Mouse (Mus musculus) layer of hippocampus, adult 8-10 months (tissue): ENCODE measurements at regions not wholly inside any gene's neighbourhood (a gene's known extent, or its start where the extent isn't known, plus 50 kb on each side); places are given as distances from the start of the nearest gene placed in this dataset.

ENCODE experiments used
- DNase-seq, 2 experiments: peaks; one replicate each; pipeline ENCODE4 v3.0.0; 2022; ENCODE audit warnings: low spot score in 2 of 2

DNA sequence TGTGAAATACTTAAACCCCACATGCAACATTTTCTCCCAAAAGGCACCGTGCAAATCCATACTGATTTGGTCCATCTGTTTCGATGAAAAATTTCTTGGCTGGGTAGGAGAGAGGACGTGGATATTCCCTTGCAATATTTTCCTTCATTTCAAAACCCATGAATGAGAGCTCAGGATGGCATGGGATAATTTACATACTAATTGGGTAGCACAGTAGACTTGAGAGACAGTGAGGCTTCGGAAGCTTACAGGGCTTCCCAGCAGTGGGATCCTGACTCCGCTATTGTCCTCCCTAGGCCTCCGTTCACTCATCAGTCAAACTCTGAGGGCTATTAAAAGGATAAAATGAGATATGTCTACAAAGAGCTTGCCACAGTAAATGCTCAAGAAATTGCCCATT is 59.8 kb downstream of the Sox3 start:
- DNase-seq: no peak

- no peak for DNase-seq
Measured at GRCm38 (mm10) chrX:60831330-60832027, 61.8 kb downstream of the Sox3 start.

DNA sequence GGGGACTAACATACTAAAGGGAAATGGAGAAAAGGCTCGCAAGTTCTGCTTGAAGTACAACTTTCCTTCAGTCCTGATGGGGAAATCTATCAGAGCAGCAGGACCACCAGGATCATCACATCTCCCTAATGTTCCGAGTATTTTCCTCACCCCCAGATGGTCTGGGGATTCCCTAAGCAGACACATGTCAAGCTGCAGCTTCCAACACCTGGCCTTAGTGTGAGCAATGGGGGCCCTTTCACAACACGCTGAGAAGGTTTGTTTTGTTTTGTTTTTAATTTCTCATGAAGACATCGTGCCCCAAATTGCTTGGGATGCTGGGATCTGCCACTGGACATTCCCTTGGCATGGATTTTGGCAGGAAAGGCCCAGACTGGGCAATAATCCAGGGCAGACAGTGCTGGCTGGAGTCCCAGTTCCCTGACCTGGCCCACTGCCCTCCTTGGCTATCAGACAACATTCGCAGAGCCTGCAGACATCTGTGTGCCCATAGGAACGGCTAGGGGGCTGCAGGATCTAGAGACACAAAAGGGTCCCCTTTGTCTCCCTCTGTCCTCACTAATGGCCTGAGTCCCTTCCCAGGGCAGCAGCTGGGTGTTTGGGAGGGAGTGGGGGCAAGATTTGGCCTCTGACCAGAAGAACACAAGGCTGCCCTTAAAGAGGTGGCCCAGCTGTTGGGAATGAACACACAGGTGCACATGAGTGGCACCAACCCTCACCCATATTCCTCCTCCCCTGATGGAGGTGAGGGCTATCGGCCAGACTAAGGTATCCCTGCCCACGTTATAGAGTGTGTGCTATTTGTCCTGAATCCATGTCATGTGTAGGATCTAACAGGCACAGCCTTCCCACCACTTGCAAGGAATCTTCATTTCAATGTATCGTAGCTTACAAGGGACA is 67.8 kb downstream of the Sox3 start:
- DNase-seq: peak in 1 of 2 experiments; percentile 15

- no peak for DNase-seq
Measured at GRCm38 (mm10) chrX:60798567-60798966, 94.7 kb downstream of the Sox3 start.

- DNase-seq: no peak
Measured at GRCm38 (mm10) chrX:60780766-60781165, 112.5 kb downstream of the Sox3 start.

DNA sequence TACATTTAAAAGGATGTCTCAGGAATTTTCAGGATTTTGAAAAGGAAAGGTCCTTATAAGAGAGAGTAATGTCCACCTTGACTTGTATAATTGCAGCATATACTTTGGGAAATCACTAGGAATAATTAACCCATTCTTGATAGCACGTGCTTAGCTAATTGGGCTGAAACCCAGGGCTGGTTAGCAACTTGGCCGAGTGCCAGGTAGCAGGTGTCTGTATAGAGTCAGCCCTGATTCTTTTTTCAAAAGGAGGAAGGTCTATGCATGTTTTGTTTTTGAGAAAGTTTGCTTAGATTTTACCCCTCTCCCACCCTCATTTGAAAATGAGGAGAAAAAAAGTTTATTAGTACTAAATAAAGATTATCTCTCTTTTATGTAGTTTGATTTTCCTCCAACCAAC is 113.1 kb downstream of the Sox3 start:
- no peak for DNase-seq

- DNase-seq: no peak
Measured at GRCm38 (mm10) chrX:60773645-60774044, 119.6 kb downstream of the Sox3 start.

- DNase-seq: no peak
Measured at GRCm38 (mm10) chrX:60772439-60772838, 120.8 kb downstream of the Sox3 start.

DNA sequence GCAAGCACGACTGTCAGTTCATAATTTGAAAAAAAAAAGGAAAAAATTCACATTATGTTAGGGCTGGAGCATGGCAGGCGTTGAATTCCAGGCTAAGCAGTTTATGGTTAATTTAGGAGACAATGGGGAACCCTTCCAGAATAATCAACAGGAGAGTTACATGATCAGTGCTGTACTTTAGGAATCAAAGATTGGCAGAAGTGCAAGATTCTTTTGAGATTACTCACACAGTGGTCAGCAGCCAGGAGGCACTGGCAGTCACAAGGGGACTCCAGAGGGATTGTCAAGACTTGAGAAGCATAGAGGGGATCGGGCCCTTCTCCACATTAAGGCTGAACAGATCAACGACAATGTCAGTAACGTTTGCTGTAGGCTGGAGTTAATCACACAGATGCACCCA is 142.8 kb downstream of the Sox3 start:
- DNase-seq: no peak

DNA sequence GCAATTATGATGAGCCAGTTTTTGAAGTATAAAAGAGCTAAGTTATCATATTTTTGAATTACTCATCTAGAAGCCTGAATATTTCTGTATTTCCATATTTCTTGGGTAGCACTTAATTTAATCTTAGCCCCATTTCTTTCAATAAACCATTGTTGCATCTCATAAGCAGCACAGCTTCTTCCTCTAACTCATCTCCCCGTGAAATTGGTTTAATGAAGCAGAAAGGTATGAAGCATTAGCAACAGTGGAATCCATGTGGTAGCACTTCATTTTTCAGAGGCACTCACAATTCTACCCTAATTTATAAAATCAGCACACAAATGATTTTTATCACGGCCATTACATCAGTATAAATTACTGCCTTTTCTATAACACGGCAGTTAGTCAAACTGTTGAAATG is 149.3 kb downstream of the Sox3 start:
- DNase-seq: no peak

DNA sequence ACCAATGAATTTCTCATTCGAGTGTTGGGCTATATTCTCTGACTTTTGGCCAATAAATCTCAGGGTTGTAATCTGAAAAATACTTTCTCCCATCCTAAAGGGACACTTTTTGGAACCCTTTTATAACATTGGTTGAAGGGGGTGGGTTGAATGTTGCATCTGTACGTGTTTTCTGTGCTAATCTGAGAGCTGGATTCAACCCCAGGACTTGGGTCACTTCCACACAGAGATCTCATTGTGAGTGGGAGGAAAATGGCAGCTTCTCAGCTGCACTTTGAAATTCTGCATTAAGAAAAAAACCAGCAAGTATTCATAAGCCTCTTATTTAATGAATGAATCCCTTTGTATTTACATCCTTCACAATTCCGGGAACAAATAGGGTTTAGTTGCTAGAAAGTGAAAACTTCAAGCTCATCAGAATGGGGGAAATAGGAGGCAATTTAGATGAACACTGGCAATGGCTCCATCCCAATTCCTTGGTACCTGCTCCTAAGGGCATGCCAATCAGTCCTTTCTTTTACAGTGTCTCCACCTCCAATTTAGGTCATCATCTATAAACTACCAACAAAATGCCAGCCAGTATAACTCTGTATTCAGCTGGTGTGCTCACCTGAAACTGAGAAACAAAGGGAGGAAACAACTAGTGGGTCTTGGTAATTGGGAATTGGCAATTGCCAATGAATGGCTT is 150.1 kb downstream of the Sox3 start:
- DNase-seq: peak in 1 of 2 experiments; percentile 1

- DNase-seq: no peak
Measured at GRCm38 (mm10) chrX:60719428-60720151, 127.1 kb upstream of the Atp11c start.

GRCm38 (mm10) chrX:60718794-60719193 is 126.3 kb upstream of the Atp11c start:
- DNase-seq: no peak

- no peak for DNase-seq
Measured at GRCm38 (mm10) chrX:60718156-60718769, 125.8 kb upstream of the Atp11c start.

DNA sequence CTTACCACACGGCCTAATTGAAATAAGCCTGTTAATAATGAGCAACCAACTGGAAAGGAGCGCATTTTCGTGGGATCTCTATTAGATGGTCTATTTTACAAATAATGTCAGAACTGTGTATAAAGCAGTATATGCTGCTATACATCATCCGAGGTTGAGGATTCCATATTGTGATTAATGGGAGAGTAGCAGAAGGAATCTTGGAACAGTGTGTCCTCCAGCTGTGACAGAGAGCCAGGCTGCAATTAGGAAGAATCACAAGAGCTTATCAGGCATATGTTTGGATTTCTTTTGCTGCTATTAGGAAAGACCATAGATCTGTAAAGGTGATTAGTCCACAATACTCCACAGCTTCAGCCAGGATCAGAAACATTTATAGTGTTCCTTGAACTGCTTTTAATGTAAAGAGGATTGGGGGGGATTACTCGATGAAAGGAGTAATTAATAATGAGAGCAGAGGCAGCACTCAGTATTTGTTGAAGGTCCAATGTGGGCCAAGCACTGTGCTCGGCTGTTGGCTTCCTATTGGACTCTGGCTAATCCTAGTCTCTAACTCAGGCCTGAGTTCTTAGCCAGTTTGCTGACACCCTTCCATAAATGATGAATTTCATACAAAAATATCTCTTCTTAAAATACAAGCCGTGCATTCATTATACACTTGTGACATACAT is 88.7 kb upstream of the Atp11c start:
- no peak for DNase-seq

DNA sequence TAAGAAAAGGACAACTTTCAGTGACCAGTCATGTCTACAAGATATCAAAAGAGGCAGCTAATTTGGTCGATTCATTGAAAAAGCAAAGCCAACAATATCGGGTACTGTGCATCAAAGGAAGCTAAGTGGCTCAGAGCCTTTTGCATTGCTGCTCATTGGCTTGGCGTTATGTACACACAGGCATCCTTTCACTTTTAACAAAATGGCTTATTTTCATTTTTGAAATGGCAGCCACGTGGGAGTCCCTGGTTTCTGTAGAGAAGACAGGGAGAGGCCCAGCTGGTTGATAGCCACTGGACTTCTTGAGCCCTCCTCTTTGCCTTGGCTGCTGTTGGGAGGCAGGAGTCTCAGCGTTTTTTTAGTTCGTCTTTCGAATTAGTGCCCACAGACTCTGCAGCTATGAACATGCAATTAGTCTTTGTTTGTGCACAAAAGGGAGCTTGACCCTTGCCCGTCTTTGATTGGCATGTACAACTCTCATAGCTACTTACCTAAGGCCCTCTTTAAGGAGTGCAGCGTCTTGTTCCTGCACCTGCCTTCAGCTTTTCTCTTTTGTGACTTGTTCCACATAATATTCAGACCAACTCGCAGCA is 52.3 kb upstream of the Atp11c start:
- no peak for DNase-seq
